Mouse (Mus musculus) liver, postnatal 0 days (tissue): ENCODE data around the gene E130116L18Rik. TPM values are rescaled to one million over a fixed set of nuclear protein-coding genes. Genes with fewer than 3 reads are reported as not detected.
"Not testable (repeated sequence)": the region's sequence is repeated elsewhere in the genome, so short reads cannot be mapped to it uniquely, and the experiment has no call there.

Experiments used
- ATAC-seq: fragments of 200-750 bp; cut with Nextera tagmentation; 2 replicates; pipeline ENCODE4 v1.8.0; 2017; ENCODE audit warnings: mild to moderate bottlenecking, moderate library complexity
- DNase-seq: peaks from one replicate; pipeline ENCODE4 v3.0.0-alpha.2; 2016
- H3K27ac ChIP-seq: fragments of 300-500 bp; sonication (generic); 2 replicates; pipeline ENCODE4 v1.5.1; 2014; ENCODE audit warnings: antibody characterized with exemption, moderate library complexity, mild to moderate bottlenecking, low read depth
- H3K27me3 ChIP-seq: fragments of 300-500 bp; sonication (generic); 2 replicates; pipeline ENCODE4 v1.6.1; 2014; ENCODE audit warnings: low read length, control low read depth, mixed read lengths; ENCODE audit not compliant: insufficient read depth
- H3K36me3 ChIP-seq: fragments of 300-500 bp; sonication (generic); replicated peaks from 2 replicates; pipeline ENCODE4 v1.6.1; 2014; ENCODE audit warnings: mild to moderate bottlenecking, control low read depth, low read length, moderate library complexity, mixed read lengths; ENCODE audit not compliant: insufficient read depth
- H3K4me1 ChIP-seq: fragments of 300-500 bp; sonication (generic); 2 replicates; pipeline ENCODE4 v1.6.1; 2014; ENCODE audit warnings: antibody characterized with exemption, mild to moderate bottlenecking, control low read depth; ENCODE audit not compliant: insufficient read depth
- H3K4me2 ChIP-seq: fragments of 300-500 bp; sonication (generic); 2 replicates; pipeline ENCODE4 v1.6.1; 2014; ENCODE audit warnings: low read depth, mild to moderate bottlenecking, low read length, moderate library complexity, mixed read lengths
- H3K4me3 ChIP-seq: fragments of 300-500 bp; sonication (generic); 2 replicates; pipeline ENCODE4 v1.5.1; 2014; ENCODE audit warnings: low read depth, low read length
- H3K9ac ChIP-seq: fragments of 300-500 bp; sonication (generic); replicated peaks from 2 replicates; pipeline ENCODE4 v1.6.1; 2014; ENCODE audit warnings: mild to moderate bottlenecking, moderate library complexity
- H3K9me3 ChIP-seq: fragments of 300-500 bp; sonication (generic); 2 replicates; pipeline ENCODE4 v1.6.1; 2016; ENCODE audit warnings: mild to moderate bottlenecking, control low read depth, low read length, mixed read lengths
- CTCF ChIP-seq: sonication (generic); IDR thresholded peaks from 2 replicates; pipeline ENCODE4 v1.5.1; 2016; ENCODE audit warnings: antibody characterized with exemption, low read depth
- EP300 ChIP-seq: IDR thresholded peaks from 2 replicates; pipeline ENCODE4 v1.6.1; 2016; ENCODE audit warnings: antibody characterized with exemption, low read depth, mild to moderate bottlenecking
- WGBS: fragments of 180-500 bp; shearing (Covaris S2); extraction: QIAGEN DNeasy Blood & Tissue Kit; methylation state at CpG from one replicate; pipeline ENCODE4 v1.1.7; 2014; ENCODE audit not compliant: insufficient replicate concordance; 5-methylcytosine and 5-hydroxymethylcytosine counted together
- polyA plus RNA-seq: library from polyadenylated mRNA; unstranded; fragments of >200 nt; fragmentation: Nextera tagmentation; extraction: Ambion mirVana; gene quantifications from 2 replicates; pipeline ENCODE4 v1.2.1, GENCODE M21; 2015

Gene E130116L18Rik
- polyA plus RNA-seq, 1 experiment from 2014 or later = not detected

- peak within 1 kb of the TSS; percentile 70 for H3K27ac ChIP-seq
- ATAC-seq (no peak), DNase-seq (no peak)
- H3K9me3 ChIP-seq = no peaks in the 10 kb centered on the region
- peaks cover 6% of the 10 kb centered on the region; the same call in 1 of the 2 replicates for H3K4me1 ChIP-seq
- peak within 1 kb of the TSS; percentile 56 for H3K4me3 ChIP-seq
- TF ChIP-seq EP300 (no peak), CTCF (no peak)
- peak within 1 kb of the TSS; percentile 57 for H3K4me2 ChIP-seq
- H3K27me3 ChIP-seq = no peaks in the 10 kb centered on the region
- no peaks in the 10 kb centered on the region for H3K36me3 ChIP-seq
- WGBS = 72% methylated on average over 3 of the region's 3 CpGs
- H3K9ac ChIP-seq = peak within 1 kb of the TSS; percentile 62
These were observed 1.3 kb downstream of the E130116L18Rik start, which contains the start of gene Galnt11 for GRCm38 (mm10) chr5:25221604-25222003. Gene Galnt11 (plus strand): TSS chr5:25221904.

GRCm38 (mm10) chr5:25215006-25215405 lies 7.9 kb downstream of the E130116L18Rik start:
- no peak overlapping the region for H3K9ac ChIP-seq
- ATAC-seq (no peak), DNase-seq (no peak)
- H3K9me3 ChIP-seq = no peaks in the 10 kb centered on the region
- no peak overlapping the region for H3K27ac ChIP-seq
- no peak overlapping the region for H3K4me2 ChIP-seq
- H3K4me3 ChIP-seq = no peak overlapping the region
- no peaks in the 10 kb centered on the region for H3K4me1 ChIP-seq
- H3K27me3 ChIP-seq = no peaks in the 10 kb centered on the region
- 82% methylated on average over 6 of the region's 6 CpGs for WGBS
- no peaks in the 10 kb centered on the region for H3K36me3 ChIP-seq
- no peak for TF ChIP-seq CTCF
- no peak for TF ChIP-seq EP300

- not testable (repeated sequence) for H3K9me3 ChIP-seq, H3K27ac ChIP-seq, ATAC-seq, H3K4me2 ChIP-seq, H3K9ac ChIP-seq, H3K4me3 ChIP-seq, DNase-seq, H3K36me3 ChIP-seq, H3K27me3 ChIP-seq, H3K4me1 ChIP-seq
These were observed 9.7 kb downstream of the E130116L18Rik start for GRCm38 (mm10) chr5:25213216-25213615.

GRCm38 (mm10) chr5:25211872-25212271 lies 11.1 kb downstream of the E130116L18Rik start:
- Histone ChIP-seq H3K9ac (no peak overlapping the region), H3K4me1 (no peaks in the 10 kb centered on the region), H3K4me2 (no peak overlapping the region), H3K27me3 (no peaks in the 10 kb centered on the region), H3K36me3 (no peaks in the 10 kb centered on the region), H3K27ac (no peak overlapping the region), H3K9me3 (no peaks in the 10 kb centered on the region), H3K4me3 (no peak overlapping the region)
- ATAC-seq (no peak), DNase-seq (no peak)
- WGBS = 35% methylated on average over 1 of the region's 1 CpGs
- TF ChIP-seq CTCF = no peak
- no peak for TF ChIP-seq EP300

GRCm38 (mm10) chr5:25190521-25190920 lies 32.4 kb downstream of the E130116L18Rik start:
- no peak for TF ChIP-seq CTCF
- TF ChIP-seq EP300 = no peak
- Histone ChIP-seq H3K27me3 (no peaks in the 10 kb centered on the region), H3K4me2 (no peak overlapping the region), H3K9me3 (no peaks in the 10 kb centered on the region), H3K36me3 (no peaks in the 10 kb centered on the region), H3K4me3 (no peak overlapping the region), H3K4me1 (no peaks in the 10 kb centered on the region), H3K9ac (no peak overlapping the region), H3K27ac (no peak overlapping the region)
- DNase-seq (no peak), ATAC-seq (no peak)
- 68% methylated on average over 2 of the region's 2 CpGs for WGBS

- DNase-seq (peak; percentile 34), ATAC-seq (no peak)
These were observed 34.2 kb downstream of the E130116L18Rik start for GRCm38 (mm10) chr5:25188802-25189201.

GRCm38 (mm10) chr5:25187727-25188126 lies 35.2 kb downstream of the E130116L18Rik start:
- no peak overlapping the region for H3K4me2 ChIP-seq
- H3K27me3 ChIP-seq = no peaks in the 10 kb centered on the region
- no peak overlapping the region for H3K9ac ChIP-seq
- DNase-seq (no peak), ATAC-seq (no peak)
- TF ChIP-seq CTCF = no peak
- no peak for TF ChIP-seq EP300
- no peaks in the 10 kb centered on the region for H3K36me3 ChIP-seq
- no peaks in the 10 kb centered on the region for H3K9me3 ChIP-seq
- no peak overlapping the region for H3K27ac ChIP-seq
- no peaks in the 10 kb centered on the region for H3K4me1 ChIP-seq
- H3K4me3 ChIP-seq = no peak overlapping the region

More at GRCm38 (mm10) chr5:25188802-25189201, 34.2 kb downstream of the E130116L18Rik start:
- no peaks in the 10 kb centered on the region for H3K27me3 ChIP-seq
- H3K9me3 ChIP-seq = no peaks in the 10 kb centered on the region
- H3K4me1 ChIP-seq = no peaks in the 10 kb centered on the region
- H3K9ac ChIP-seq = no peak overlapping the region
- no peak overlapping the region for H3K4me2 ChIP-seq
- H3K27ac ChIP-seq = no peak overlapping the region
- H3K36me3 ChIP-seq = no peaks in the 10 kb centered on the region
- no peak overlapping the region for H3K4me3 ChIP-seq
- TF ChIP-seq EP300 (no peak), CTCF (peak; percentile 73)
- WGBS = 44% methylated on average over 1 of the region's 1 CpGs
